Mouse (Mus musculus) liver, postnatal 0 days (tissue): ENCODE measurements around the gene Tjp1. TPM values are rescaled to one million over a fixed set of nuclear protein-coding genes. Genes with fewer than 3 reads are reported as not detected.
A peak's percentile ranks its signal among the peaks of the same experiment; 100 is the strongest.

Experiments used
- ATAC-seq: fragments of 200-750 bp; cut with Nextera tagmentation; 2 replicates; pipeline ENCODE4 v1.8.0; 2017; ENCODE audit warnings: mild to moderate bottlenecking, moderate library complexity
- DNase-seq: peaks from one replicate; pipeline ENCODE4 v3.0.0-alpha.2; 2016
- H3K27ac ChIP-seq: fragments of 300-500 bp; sonication (generic); 2 replicates; pipeline ENCODE4 v1.5.1; 2014; ENCODE audit warnings: antibody characterized with exemption, moderate library complexity, mild to moderate bottlenecking, low read depth
- H3K27me3 ChIP-seq: fragments of 300-500 bp; sonication (generic); 2 replicates; pipeline ENCODE4 v1.6.1; 2014; ENCODE audit warnings: low read length, control low read depth, mixed read lengths; ENCODE audit not compliant: insufficient read depth
- H3K36me3 ChIP-seq: fragments of 300-500 bp; sonication (generic); replicated peaks from 2 replicates; pipeline ENCODE4 v1.6.1; 2014; ENCODE audit warnings: mild to moderate bottlenecking, control low read depth, low read length, moderate library complexity, mixed read lengths; ENCODE audit not compliant: insufficient read depth
- H3K4me1 ChIP-seq: fragments of 300-500 bp; sonication (generic); 2 replicates; pipeline ENCODE4 v1.6.1; 2014; ENCODE audit warnings: antibody characterized with exemption, mild to moderate bottlenecking, control low read depth; ENCODE audit not compliant: insufficient read depth
- H3K4me2 ChIP-seq: fragments of 300-500 bp; sonication (generic); 2 replicates; pipeline ENCODE4 v1.6.1; 2014; ENCODE audit warnings: low read depth, mild to moderate bottlenecking, low read length, moderate library complexity, mixed read lengths
- H3K4me3 ChIP-seq: fragments of 300-500 bp; sonication (generic); 2 replicates; pipeline ENCODE4 v1.5.1; 2014; ENCODE audit warnings: low read depth, low read length
- H3K9ac ChIP-seq: fragments of 300-500 bp; sonication (generic); replicated peaks from 2 replicates; pipeline ENCODE4 v1.6.1; 2014; ENCODE audit warnings: mild to moderate bottlenecking, moderate library complexity
- H3K9me3 ChIP-seq: fragments of 300-500 bp; sonication (generic); 2 replicates; pipeline ENCODE4 v1.6.1; 2016; ENCODE audit warnings: mild to moderate bottlenecking, control low read depth, low read length, mixed read lengths
- CTCF ChIP-seq: sonication (generic); IDR thresholded peaks from 2 replicates; pipeline ENCODE4 v1.5.1; 2016; ENCODE audit warnings: antibody characterized with exemption, low read depth
- EP300 ChIP-seq: IDR thresholded peaks from 2 replicates; pipeline ENCODE4 v1.6.1; 2016; ENCODE audit warnings: antibody characterized with exemption, low read depth, mild to moderate bottlenecking
- WGBS: fragments of 180-500 bp; shearing (Covaris S2); extraction: QIAGEN DNeasy Blood & Tissue Kit; methylation state at CpG from one replicate; pipeline ENCODE4 v1.1.7; 2014; ENCODE audit not compliant: insufficient replicate concordance; 5-methylcytosine and 5-hydroxymethylcytosine counted together
- polyA plus RNA-seq: library from polyadenylated mRNA; unstranded; fragments of >200 nt; fragmentation: Nextera tagmentation; extraction: Ambion mirVana; gene quantifications from 2 replicates; pipeline ENCODE4 v1.2.1, GENCODE M21; 2015

Tjp1 gene
- polyA plus RNA-seq, 1 experiment from 2014 or later = 3.8 TPM

GRCm38 (mm10) chr7:65490526-65490925, 37.1 kb downstream of the Tjp1 start:
- TF ChIP-seq EP300 = no peak
- no peak for TF ChIP-seq CTCF
- DNase-seq = no peak
- H3K36me3 ChIP-seq = no peaks in the 10 kb centered on the region
- H3K9me3 ChIP-seq = no peaks in the 10 kb centered on the region
- no peak overlapping the region for H3K9ac ChIP-seq
- 73% methylated on average over 7 of the region's 7 CpGs for WGBS
- H3K27ac ChIP-seq = no peak overlapping the region
- no peak for ATAC-seq
- no peaks in the 10 kb centered on the region for H3K4me1 ChIP-seq
- H3K4me2 ChIP-seq = no peak overlapping the region
- no peaks in the 10 kb centered on the region for H3K27me3 ChIP-seq
- no peak overlapping the region for H3K4me3 ChIP-seq

GRCm38 (mm10) chr7:65489742-65490141, 37.8 kb downstream of the Tjp1 start:
- Histone ChIP-seq H3K27ac (no peak overlapping the region), H3K36me3 (no peaks in the 10 kb centered on the region), H3K4me1 (no peaks in the 10 kb centered on the region), H3K4me3 (no peak overlapping the region), H3K9ac (no peak overlapping the region), H3K27me3 (no peaks in the 10 kb centered on the region), H3K9me3 (no peaks in the 10 kb centered on the region), H3K4me2 (no peak overlapping the region)
- WGBS = 74% methylated on average over 9 of the region's 9 CpGs
- no peak for ATAC-seq
- no peak for DNase-seq
- no peak for TF ChIP-seq CTCF
- no peak for TF ChIP-seq EP300

GRCm38 (mm10) chr7:65489195-65489594, 38.4 kb downstream of the Tjp1 start:
- DNase-seq (no peak), ATAC-seq (no peak)
- H3K27me3 ChIP-seq = no peaks in the 10 kb centered on the region
- no peaks in the 10 kb centered on the region for H3K36me3 ChIP-seq
- H3K4me1 ChIP-seq = no peaks in the 10 kb centered on the region
- H3K4me2 ChIP-seq = no peak overlapping the region
- no peak overlapping the region for H3K9ac ChIP-seq
- H3K4me3 ChIP-seq = no peak overlapping the region
- 80% methylated on average over 6 of the region's 6 CpGs for WGBS
- TF ChIP-seq EP300 (no peak), CTCF (no peak)
- no peak overlapping the region for H3K27ac ChIP-seq
- H3K9me3 ChIP-seq = no peaks in the 10 kb centered on the region

- TF ChIP-seq EP300 (no peak), CTCF (no peak)
- 10% methylated on average over 13 of the region's 13 CpGs for WGBS
- Histone ChIP-seq H3K4me3 (peak overlapping the region; percentile 19; the same call in 1 of the 2 replicates), H3K4me2 (peak overlapping the region; percentile 66), H3K27ac (no peak overlapping the region), H3K36me3 (no peaks in the 10 kb centered on the region), H3K9ac (no peak overlapping the region), H3K9me3 (no peaks in the 10 kb centered on the region), H3K4me1 (no peaks in the 10 kb centered on the region), H3K27me3 (no peaks in the 10 kb centered on the region)
- ATAC-seq = no peak
- peak; percentile 36 for DNase-seq
Observed at GRCm38 (mm10) chr7:65486259-65486681, 41.3 kb downstream of the Tjp1 start.

GRCm38 (mm10) chr7:65484170-65484778, 43.3 kb downstream of the Tjp1 start:
- H3K4me3 ChIP-seq = no peak overlapping the region
- H3K27ac ChIP-seq = no peak overlapping the region
- H3K36me3 ChIP-seq = no peaks in the 10 kb centered on the region
- DNase-seq = no peak
- no peak overlapping the region for H3K9ac ChIP-seq
- H3K9me3 ChIP-seq = no peaks in the 10 kb centered on the region
- H3K4me1 ChIP-seq = no peaks in the 10 kb centered on the region
- no peak overlapping the region for H3K4me2 ChIP-seq
- TF ChIP-seq CTCF (no peak), EP300 (no peak)
- ATAC-seq = no peak
- H3K27me3 ChIP-seq = no peaks in the 10 kb centered on the region
- WGBS = 25% methylated on average over 5 of the region's 5 CpGs

- Histone ChIP-seq H3K36me3 (no peaks in the 10 kb centered on the region), H3K9me3 (no peaks in the 10 kb centered on the region), H3K27me3 (no peaks in the 10 kb centered on the region), H3K4me2 (no peak overlapping the region), H3K4me1 (no peaks in the 10 kb centered on the region), H3K27ac (no peak overlapping the region), H3K9ac (no peak overlapping the region), H3K4me3 (no peak overlapping the region)
- DNase-seq (no peak), ATAC-seq (no peak)
- WGBS = 60% methylated on average over 2 of the region's 2 CpGs
- TF ChIP-seq CTCF (no peak), EP300 (no peak)
Observed at GRCm38 (mm10) chr7:65482216-65482615, 45.4 kb downstream of the Tjp1 start.
